Mouse (Mus musculus): Measurements from ENCODE around the gene Cox4i2.

The Cox4i2 gene

DNA sequence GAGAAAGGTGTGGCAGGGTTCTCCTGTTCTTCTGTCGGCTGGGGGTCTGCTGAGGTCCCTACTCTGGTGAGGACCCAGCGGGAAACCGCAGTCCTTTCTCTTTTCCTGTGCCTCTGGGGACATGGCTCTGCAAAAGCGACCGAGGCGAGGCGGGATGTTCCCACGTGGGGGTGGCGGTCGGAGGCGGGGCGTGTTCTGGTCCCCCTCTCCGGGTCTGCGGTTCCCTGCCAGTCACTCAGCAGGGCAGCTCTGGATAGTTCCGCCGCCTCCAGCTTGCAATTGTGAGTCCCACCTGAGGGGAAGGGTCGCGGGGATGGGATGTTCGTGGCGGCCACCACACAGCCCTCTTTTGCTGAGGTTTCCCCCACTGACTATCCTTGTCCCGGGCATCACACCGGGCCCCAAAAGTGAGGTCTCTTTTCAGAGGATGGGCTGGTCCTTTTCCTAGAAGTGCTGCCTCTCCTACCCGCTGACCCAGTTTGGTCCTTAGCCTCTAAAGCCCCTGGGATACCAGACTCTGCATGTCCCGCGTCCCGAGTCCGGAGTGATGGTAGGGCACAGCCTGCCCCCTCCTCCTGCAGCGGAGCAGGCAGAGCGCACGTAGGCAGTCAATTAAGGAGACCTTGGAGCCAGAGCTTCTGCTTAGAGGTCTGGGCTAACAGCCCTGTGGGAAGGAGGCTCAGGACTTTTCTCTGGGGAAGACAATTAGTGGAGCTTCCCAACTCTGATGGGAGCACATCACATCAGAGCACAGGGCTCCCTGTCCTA is at the start of gene Cox4i2:
Gene Cox4i2 (plus strand): TSS at position 230 of the 768 bp plus-strand sequence.
- DNase-seq (ENCODE audit: low spot score) = peak; percentile 70

DNA sequence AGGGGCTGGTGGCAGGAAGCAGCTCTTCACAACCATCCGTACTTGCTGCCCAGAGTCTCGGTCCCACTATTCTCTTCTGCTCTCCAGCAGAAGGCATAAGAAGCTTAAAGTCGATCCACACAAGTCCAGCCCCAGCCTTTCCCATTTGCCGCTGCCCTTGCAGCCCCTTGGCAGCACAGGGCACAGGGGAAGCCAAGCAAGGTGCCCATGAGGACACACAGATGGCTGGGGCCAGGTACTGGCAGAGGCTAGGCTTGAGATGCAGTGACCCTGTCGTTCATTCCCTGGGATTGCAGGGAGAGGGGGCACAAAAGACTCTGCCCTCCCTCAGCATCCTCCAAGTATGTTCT is 49.7 kb upstream of the Cox4i2 start:
- no peak for DNase-seq (ENCODE audit: low spot score)

DNA sequence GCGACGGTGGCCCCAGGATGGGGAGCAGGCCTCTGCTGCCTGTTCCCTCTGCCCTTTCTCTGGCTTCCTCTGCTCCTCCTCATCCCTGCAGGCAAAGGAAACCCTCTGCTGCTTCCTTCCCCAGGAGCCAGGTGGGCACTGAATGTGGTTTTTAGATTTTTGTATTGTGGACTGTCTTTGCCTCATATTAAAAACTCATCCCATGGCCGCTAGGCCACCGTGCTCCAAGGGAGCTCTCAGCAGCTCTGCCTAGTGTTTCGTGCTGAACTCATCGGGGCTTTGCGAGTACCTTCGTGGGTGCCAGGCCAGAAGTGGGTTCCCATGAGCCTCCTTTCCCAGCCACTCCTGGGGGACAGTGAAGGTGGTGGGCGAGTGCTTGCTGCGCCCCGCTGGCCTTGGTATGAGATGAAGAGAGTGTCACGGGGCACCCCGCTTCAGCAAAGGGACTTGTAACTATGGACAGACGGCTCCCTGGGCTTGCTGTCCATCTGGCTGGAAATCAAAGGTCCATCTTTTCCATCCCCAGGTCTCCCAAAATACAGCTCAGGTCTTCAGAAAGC is 49.1 kb upstream of the Cox4i2 start:
- no peak for DNase-seq (ENCODE audit: low spot score)

DNA sequence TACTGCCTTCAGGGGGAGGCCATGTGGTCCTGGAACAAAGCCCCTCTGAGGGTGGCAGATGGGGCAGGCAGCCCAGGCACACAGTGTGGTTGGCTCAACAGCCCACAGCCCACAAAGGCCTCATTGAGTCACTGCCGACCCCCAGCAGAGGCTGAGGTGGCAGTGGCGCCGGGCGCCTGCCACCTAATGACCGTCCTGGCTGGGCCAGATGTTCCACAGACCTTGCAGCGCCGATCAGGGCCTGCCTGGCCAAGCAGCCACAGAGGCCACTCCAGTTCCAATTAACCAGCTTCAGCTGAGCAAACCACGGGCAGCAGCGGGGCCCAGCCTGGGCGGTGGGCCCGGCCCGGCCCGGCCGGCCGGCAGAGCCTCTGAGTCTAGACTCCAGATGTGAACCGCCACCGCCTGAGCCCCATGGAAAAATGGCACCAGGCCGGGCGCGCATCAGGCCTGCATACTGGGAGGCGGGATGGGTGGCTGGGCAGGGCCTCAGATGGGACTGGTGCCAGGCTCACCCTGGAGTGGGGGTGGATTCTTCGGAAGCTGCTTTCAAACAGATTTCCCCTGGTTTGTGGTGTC is 47.9 kb upstream of the Cox4i2 start:
- no peak for DNase-seq (ENCODE audit: low spot score)

DNA sequence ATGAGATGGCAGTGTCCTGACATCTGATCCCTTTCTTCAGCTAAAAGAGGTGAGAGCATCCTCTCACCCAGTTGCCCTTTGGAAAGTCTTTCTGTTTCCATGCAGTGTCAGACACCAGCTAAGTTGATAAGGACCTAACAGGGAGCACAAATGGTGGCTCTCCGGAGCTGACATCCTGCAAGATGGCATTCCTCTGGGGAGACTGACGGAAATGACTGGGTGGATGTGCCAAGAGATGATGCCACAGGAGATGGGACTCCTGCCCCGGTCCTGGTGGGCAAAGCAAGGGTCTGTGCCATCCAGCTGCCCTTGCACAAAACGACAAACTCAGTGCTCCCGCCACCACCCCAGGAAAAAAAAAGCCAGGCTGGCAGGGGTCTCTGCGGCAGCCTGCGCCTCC is 46.8 kb upstream of the Cox4i2 start:
- no peak for DNase-seq (ENCODE audit: low spot score)

DNA sequence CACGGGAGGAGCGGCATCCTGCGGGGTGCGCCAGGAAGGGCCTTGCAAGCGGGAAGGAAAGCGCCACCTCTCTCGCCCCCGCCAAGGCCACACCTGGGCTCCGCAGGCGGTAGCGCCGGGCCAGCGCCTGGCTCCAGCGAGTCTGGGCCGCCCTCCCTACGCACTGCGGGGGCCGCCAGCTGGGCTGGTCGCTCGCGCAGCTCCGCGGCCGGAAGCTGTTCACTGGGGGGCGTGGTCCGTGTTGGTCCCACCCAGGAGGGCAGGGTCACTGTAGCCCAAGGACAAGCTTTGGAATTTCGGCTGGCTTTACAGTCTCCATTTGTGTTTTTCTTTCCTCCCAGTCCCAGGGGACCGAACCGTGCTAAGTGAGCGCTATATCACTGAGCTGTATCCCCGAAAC is 46.3 kb upstream of the Cox4i2 start:
- DNase-seq (ENCODE audit: low spot score) = peak; percentile 87

DNA sequence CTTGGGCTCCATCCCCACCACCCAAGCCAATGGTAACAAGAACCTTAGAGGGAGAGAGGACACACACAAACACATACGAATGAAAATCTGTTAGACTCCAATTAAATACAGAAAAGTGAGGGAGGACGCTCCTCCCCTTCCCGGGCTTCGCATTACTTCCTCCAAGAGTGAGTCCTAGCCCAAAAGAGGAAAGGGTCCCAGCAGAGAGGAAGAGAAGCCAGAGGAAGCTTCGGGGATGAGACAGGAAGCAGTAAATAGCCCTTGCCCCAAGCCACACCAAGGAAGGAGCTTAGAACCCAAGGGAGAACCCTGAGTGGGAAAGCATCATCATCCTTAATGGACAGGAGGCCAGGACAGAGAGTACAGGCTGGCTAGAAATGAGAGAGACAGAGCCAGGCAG is 44.9 kb upstream of the Cox4i2 start:
- DNase-seq (ENCODE audit: low spot score) = no peak

DNA sequence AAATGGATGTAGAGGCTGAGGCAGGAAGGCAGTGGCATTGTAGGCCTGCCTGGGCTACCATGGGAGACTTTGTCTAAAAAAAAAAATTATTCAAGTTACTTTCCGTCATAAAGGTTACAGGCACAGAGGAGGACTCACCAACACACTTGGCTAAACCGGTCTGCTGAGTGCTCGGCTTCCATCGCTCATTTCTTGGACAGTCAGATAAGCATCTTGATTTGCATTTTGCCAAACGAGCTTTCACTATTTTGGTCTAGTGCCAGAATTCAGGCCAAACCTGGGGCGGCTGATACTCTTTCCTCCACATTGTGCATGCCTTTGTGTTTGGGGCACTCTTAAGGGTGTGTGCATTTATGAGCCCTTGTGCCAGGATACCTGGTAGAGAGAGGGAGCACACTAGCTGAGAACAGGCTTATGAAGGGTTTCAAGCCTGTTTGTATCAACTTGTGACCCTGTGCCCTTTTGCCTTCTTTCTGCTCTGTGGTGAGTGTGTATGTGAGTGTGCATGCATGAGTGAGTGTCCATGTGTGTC is 37.7 kb upstream of the Cox4i2 start:
- no peak for DNase-seq (ENCODE audit: low spot score)

DNA sequence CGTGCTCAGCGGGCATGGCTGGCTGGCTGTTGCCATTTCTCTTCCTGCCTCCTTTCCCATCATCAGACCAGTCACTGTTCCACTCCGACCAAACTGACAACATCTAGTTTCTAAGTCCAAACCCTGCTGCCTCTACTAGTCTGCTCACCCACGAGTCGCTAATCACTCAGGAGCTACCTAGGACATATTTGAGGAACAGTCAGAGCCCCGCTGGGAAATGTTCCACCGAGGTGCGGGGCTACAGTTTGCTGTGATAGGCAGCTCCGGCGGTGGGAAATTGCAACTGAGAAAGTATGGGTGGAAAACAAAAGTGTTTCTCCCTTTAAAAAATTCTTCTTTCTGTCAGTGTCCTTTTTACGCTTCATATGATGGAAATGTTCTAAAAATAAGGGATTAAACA is 36.3 kb upstream of the Cox4i2 start:
- DNase-seq (ENCODE audit: low spot score) = no peak

DNA sequence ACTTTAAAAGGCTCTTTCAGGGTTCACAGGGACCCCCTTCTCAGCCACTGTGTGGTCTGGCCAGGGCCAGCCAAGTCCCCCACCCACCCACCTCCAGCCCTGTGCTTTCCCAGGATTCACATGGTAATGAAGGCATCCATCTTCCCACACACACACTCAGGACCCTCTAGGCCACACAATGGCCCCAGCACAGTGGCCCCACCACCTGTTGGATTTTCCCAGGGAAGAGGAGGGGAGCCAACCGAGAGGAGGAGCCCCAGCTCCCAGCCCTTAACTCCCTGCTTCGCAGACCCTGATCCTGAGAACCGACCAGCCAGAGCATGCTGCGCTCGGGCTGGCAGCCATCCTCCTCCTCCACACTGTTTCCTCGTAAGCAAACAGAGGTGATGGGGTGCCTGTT is 35.9 kb upstream of the Cox4i2 start:
- no peak for DNase-seq (ENCODE audit: low spot score)

DNA sequence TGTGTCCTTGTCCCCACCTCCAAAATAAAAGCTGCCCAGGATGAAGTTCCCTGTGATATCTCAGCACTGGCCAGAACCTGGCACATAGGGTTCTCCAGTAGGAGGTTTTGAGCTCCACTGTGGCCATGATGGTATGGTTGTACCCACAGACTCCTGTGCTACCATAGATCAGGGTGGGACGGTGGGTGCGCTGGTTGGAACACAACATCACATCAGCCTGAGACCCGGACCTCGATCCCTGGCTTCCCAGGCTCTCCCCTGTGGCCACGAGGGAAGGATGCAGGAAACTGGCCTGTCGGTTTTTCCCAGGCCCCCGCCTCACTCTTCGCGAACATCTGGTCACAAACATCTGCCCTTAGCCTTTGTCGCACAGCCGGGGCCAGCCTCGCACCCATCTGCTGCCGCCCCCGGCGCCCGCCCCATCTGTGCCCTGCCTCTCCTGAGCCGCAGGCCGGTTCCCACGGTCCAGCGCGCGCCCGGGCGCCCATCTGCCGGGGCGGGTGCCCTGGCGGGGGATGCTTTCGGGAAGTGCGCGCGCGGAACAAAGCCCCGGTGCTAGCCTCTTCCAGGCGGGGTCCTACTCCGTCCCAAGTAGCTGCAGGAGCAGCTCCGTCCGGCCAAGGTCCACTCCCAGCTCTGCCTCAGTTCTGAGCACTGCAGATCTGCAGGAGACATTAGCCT is 30.2 kb upstream of the Cox4i2 start:
- DNase-seq (ENCODE audit: low spot score) = peak; percentile 76

DNA sequence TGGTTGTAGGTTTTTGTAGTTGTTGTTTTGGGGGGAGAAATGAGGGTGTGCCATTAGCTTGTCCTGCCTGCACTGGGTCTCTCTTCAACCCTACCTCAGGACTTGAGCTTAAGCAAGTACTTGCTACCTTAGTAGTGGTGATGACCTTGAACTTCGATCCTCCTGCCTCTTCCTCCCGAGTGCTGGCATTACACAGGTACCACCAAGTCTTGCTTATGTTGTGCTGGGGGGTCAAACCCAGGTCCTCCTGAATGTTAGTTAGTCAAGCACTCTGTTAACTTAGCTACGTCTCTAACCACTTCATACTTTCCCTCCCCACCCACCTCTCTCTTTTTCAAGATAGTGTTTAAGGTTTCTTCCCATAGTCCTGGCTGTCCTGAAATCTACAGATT is 29.6 kb upstream of the Cox4i2 start:
- DNase-seq (ENCODE audit: low spot score) = no peak

DNA sequence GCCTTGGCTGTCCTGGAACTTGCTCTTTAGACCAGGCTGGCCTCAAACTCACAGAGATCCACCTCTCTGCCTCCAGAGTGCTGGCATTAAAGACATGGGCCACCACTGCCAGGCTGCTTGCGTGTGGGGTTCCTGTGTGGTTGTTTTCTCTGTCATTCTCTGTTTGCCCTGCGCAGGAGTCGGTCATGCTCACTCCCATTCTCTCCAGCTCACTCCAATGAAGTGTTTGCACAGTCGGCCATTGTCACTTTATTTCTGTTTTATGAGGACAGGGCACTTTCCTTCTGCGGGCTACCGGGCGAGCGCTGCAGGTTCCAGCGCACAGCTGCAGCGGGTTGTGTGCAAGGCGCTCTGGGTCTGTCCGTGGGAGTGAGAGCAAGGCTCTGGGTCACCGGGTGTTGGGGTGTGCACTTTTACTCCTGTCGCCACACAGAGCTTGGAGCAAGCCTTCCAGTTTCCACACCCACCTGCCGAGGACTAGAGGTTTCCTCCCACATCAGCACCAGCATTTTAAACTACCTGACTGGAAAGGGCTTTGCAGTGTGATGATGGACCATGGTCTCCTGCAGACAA is 28.7 kb upstream of the Cox4i2 start:
- no peak for DNase-seq (ENCODE audit: low spot score)

DNA sequence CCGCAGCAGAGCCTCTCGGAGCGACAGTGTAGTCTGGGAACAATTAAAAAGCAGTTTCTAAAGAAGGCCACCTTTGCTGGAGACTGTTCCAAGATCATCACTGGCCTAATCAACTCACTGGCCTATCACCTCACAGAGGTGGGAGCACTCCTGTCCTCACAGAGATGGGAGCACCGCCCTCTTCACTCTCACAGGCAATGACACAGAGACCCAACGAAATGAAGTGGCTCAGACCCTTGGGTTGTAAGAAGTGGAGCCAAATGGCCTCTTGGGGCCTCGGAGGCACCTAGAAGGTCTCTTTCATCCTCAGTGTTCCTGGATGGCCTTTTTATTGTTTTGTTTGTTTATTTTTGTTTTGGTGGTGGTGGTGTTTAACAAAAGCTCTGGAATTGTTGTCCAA is 27.8 kb upstream of the Cox4i2 start:
- no peak for DNase-seq (ENCODE audit: low spot score)

DNA sequence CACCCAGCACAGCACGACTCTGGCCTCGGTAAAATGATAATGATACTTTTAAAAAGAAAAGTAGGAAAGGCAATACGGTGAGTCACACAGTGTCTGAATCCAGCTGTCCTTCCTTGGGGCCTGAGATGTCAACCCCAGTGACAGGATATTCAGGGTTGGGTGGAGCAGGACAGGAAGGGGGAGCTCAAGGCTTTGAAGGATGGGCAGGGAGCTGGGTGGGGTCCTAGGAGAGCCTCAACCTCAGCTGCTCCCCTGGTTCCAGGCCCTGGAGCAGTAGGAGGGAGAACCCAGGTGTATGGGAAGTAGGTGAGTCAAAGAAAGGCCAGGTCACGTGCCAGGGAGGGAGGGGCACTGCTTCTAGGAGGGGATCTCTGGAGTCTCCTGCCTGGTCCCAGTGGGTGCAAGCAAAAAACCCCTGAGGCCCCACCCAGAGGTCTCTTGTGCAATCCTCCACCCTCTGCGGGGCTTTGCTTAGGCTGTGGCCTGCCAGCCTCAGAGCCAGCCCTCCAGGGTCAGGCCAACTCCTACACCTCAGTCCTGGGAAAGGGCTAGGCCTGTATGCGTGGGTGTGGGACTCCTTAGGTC is 27.1 kb upstream of the Cox4i2 start:
- DNase-seq (ENCODE audit: low spot score) = no peak

DNA sequence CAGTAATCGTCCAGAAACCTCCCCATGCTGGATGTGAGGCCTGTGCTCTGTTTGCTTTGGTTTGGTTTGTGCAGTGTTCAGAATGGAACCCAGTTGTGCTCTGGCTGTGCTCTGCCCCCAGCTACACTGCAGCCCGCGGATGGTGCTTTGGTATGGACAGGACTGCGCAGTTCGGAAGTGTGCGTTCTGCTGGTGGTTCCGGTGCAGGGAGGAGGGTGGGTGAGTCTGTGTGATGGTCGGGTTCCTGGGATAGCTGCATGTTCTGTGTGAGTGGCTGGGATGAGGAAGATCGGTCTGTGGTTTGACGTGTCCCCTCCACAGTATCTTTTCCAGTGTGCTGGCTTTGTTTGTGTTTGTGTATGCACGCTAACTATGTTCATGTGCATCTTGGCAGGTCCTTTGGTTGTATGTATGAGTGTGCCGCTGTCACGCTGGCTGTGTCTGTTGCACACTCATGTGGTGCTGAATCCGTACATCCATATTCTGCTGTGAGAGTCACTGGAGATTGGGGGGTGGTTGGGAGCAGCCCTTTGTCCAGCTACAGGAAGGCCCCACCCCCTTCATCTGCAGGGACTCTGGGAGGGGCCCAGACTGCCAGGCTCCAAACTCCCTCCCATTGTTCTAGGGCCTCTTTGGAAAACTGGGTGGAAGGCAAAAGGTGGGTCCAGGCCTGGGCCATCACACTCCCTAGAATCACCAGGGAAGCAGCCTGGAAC is 26.0 kb upstream of the Cox4i2 start:
- DNase-seq (ENCODE audit: low spot score) = no peak

DNA sequence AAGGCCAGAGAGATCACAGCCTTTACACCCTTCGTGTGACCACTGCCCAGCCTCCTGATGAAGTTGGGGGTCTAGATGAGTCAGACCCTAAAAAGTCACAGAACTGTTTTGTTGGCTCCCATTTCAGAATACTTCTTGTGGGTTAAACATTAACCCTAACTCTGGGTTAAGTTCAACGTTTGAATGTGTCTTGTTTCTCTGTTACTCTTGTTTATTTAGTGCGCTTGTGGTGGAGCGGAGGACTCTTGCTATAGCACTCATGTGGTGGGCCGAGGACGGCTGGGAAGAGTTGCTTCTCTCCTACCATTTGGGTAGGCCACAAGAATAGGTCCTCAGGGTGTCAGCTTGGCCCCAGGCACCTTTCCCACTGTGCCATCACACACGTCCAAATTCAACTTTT is 25.4 kb upstream of the Cox4i2 start:
- no peak for DNase-seq (ENCODE audit: low spot score)

DNA sequence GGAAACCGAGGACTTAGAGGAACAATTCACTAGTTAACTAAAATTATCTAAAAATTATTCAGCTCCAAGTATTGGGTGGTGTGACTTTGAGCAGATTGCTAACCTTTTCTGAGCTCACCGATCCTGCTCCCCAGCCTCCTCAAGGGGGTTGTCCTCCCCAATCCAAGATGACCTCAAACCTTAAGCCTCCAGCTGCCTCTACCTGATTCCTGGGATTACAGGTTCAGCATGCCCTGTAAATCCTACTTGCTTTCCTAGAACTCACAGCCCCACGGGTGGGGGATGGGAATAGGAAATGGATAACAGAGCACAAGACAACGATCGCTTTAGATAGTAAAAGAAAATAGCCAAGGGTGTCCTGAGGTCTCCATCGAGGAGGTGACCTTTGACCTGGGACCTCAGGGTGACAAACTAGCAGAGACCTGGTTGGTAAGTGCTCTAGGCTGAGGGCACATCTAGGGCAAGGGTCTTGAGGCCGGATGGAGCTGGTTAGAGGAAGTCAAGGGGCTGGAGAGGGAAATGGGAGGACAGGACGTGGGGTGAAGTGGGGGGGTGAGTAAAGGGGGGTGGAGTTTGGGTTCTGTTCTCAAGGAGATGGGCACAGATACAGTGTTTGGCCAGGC is 24.8 kb upstream of the Cox4i2 start:
- DNase-seq (ENCODE audit: low spot score) = no peak

DNA sequence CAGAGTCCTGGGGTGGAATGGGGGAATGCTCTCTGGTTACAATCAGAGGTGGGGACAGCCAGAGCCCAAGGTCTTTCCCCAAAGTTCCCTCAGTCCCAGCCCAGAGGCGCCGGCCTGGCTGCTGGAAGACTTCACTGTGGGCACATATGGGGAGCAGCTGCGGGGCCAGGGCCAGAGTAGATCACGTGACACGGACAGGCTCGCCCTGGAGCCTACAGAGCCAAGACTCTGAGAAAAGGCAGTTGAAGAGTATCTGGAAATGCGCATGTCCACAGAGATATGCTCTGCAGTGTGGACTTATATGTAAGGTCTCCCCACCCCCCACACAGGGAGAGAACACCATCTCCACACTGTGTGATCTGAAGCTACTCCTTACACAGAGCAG is 24.3 kb upstream of the Cox4i2 start:
- peak; percentile 45 for DNase-seq (ENCODE audit: low spot score)

DNA sequence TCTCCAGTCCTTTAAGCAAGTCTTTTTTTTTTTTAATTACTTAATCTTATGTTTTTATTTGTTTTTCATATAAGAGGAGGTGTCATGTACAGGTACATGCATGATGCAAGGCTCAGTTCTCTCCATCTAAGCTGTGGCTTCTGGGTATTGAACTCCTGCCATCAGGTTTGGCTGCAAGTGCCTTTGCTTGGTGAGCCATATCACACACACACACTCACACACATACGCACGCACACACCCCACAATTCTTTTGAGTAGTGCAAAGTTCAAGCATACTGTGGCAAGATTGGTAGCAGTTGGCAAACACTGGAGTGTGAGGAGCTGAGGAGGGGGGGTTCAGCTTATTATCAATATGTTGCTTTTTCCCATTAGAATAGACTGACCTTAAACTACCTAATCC is 20.8 kb upstream of the Cox4i2 start:
- DNase-seq (ENCODE audit: low spot score) = peak; percentile 39

DNA sequence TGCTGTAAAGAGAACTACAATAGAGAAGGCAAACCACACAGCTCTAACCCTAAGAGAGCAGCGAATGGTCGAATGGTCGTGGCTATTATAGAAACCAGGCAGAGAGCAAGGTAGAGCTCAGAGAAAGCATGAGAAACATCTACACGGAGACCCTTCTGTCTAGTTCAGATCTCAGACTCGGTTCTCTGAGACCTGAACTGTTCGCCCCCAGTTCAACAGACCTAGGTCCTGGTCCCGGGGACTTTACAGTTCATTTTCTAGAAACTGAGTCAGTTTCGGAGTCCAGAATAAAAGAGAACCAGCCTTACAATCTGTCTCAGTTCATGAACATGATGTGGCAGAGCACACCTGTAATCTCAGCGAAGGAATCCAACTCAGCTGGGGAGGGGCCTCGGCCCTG is 19.5 kb upstream of the Cox4i2 start:
- DNase-seq (ENCODE audit: low spot score) = no peak
